Mouse (Mus musculus): ENCODE results near the gene Ssh2. TPM values are rescaled to one million over a fixed set of nuclear protein-coding genes. Genes with fewer than 3 reads are reported as not detected.
A peak's percentile ranks its signal among the peaks of the same experiment; 100 is the strongest.

Gene Ssh2
- polyA plus RNA-seq, 1 experiment from 2014 or later = 17.6 TPM

GRCm38 (mm10) chr11:77461856-77462255 lies 245.8 kb downstream of the Ssh2 start:
- Histone ChIP-seq H3K9me3 (ENCODE audit: control insufficient read depth, low read length) (no peaks in the 10 kb centered on the region), H3K36me3 (ENCODE audit: control insufficient read depth, insufficient read depth, low read length) (no peaks in the 10 kb centered on the region), H3K9ac (ENCODE audit: low read length) (peak overlapping the region; percentile 41), H3K4me3 (ENCODE audit: low read depth, low read length) (peak overlapping the region; percentile 49), H3K4me1 (replicated peaks; ENCODE audit: control insufficient read depth, insufficient read depth, low read length) (peaks cover 4% of the 10 kb centered on the region; the same call in 1 of the 2 replicates), H3K27me3 (ENCODE audit: control insufficient read depth, insufficient read depth, low read length) (peaks cover 35% of the 10 kb centered on the region), H3K4me2 (ENCODE audit: low read depth, low read length, severe bottlenecking) (peak overlapping the region; percentile 99), H3K27ac (ENCODE audit: low read depth, low read length) (no peak overlapping the region)
- ATAC-seq (replicated peaks; ENCODE audit: low FRiP score) (no peak), DNase-seq (ENCODE audit: low spot score) (no peak)
- WGBS = 6% methylated on average over 6 of the region's 6 CpGs

GRCm38 (mm10) chr11:77462283-77463100 lies 246.4 kb downstream of the Ssh2 start, which contains the start of gene Coro6:
Gene Coro6, plus strand, starts transcription at chr11:77462411.
- ATAC-seq (replicated peaks; ENCODE audit: low FRiP score) = peak; percentile 69
- WGBS = under 1% methylated on average over 70 of the region's 73 CpGs

GRCm38 (mm10) chr11:77463101-77463445 lies 247.0 kb downstream of the Ssh2 start:
- 47% methylated on average over 8 of the region's 8 CpGs for WGBS
- H3K27ac ChIP-seq (ENCODE audit: low read depth, low read length) = no peak overlapping the region
- H3K27me3 ChIP-seq (ENCODE audit: control insufficient read depth, insufficient read depth, low read length) = peaks cover 44% of the 10 kb centered on the region
- peaks cover 4% of the 10 kb centered on the region; the same call in 1 of the 2 replicates for H3K4me1 ChIP-seq (replicated peaks; ENCODE audit: control insufficient read depth, insufficient read depth, low read length)
- no peak for DNase-seq (ENCODE audit: low spot score)
- peak overlapping the region; percentile 99; the same call in 1 of the 2 replicates for H3K4me2 ChIP-seq (ENCODE audit: low read depth, low read length, severe bottlenecking)
- no peaks in the 10 kb centered on the region for H3K36me3 ChIP-seq (ENCODE audit: control insufficient read depth, insufficient read depth, low read length)
- no peaks in the 10 kb centered on the region for H3K9me3 ChIP-seq (ENCODE audit: control insufficient read depth, low read length)
- H3K9ac ChIP-seq (ENCODE audit: low read length) = peak overlapping the region; percentile 41
- no peak for ATAC-seq (replicated peaks; ENCODE audit: low FRiP score)
- H3K4me3 ChIP-seq (ENCODE audit: low read depth, low read length) = peak overlapping the region; percentile 49; the same call in 1 of the 2 replicates

More at GRCm38 (mm10) chr11:77462283-77463100, 246.4 kb downstream of the Ssh2 start, which contains the start of gene Coro6:
- H3K27ac ChIP-seq (ENCODE audit: low read depth, low read length) = no peak within 1 kb of the TSS
- H3K4me3 ChIP-seq (ENCODE audit: low read depth, low read length) = peak within 1 kb of the TSS; percentile 49
- H3K4me2 ChIP-seq (ENCODE audit: low read depth, low read length, severe bottlenecking) = peak within 1 kb of the TSS; percentile 99
- peak within 1 kb of the TSS; percentile 41 for H3K9ac ChIP-seq (ENCODE audit: low read length)
- H3K9me3 ChIP-seq (ENCODE audit: control insufficient read depth, low read length) = no peaks in the 10 kb centered on the region
- no peaks in the 10 kb centered on the region for H3K36me3 ChIP-seq (ENCODE audit: control insufficient read depth, insufficient read depth, low read length)
- peak; percentile 83 for DNase-seq (ENCODE audit: low spot score)
- peaks cover 4% of the 10 kb centered on the region; the same call in 1 of the 2 replicates for H3K4me1 ChIP-seq (replicated peaks; ENCODE audit: control insufficient read depth, insufficient read depth, low read length)
- peaks cover 40% of the 10 kb centered on the region for H3K27me3 ChIP-seq (ENCODE audit: control insufficient read depth, insufficient read depth, low read length)

- Histone ChIP-seq H3K4me2 (ENCODE audit: low read depth, low read length, severe bottlenecking) (no peak overlapping the region), H3K4me1 (replicated peaks; ENCODE audit: control insufficient read depth, insufficient read depth, low read length) (peaks cover 4% of the 10 kb centered on the region; the same call in 1 of the 2 replicates), H3K9ac (ENCODE audit: low read length) (no peak overlapping the region), H3K36me3 (ENCODE audit: control insufficient read depth, insufficient read depth, low read length) (no peaks in the 10 kb centered on the region), H3K9me3 (ENCODE audit: control insufficient read depth, low read length) (no peaks in the 10 kb centered on the region), H3K27ac (ENCODE audit: low read depth, low read length) (no peak overlapping the region), H3K4me3 (ENCODE audit: low read depth, low read length) (no peak overlapping the region), H3K27me3 (ENCODE audit: control insufficient read depth, insufficient read depth, low read length) (peaks cover 45% of the 10 kb centered on the region)
- no peak for ATAC-seq (replicated peaks; ENCODE audit: low FRiP score)
- WGBS = 72% methylated on average over 10 of the region's 10 CpGs
- no peak for DNase-seq (ENCODE audit: low spot score)
Measured at GRCm38 (mm10) chr11:77463786-77464185, 247.7 kb downstream of the Ssh2 start.

GRCm38 (mm10) chr11:77464684-77465083 lies 248.6 kb downstream of the Ssh2 start:
- ATAC-seq (replicated peaks; ENCODE audit: low FRiP score) (no peak), DNase-seq (ENCODE audit: low spot score) (no peak)
- no peak overlapping the region for H3K4me2 ChIP-seq (ENCODE audit: low read depth, low read length, severe bottlenecking)
- no peaks in the 10 kb centered on the region for H3K9me3 ChIP-seq (ENCODE audit: control insufficient read depth, low read length)
- H3K4me1 ChIP-seq (replicated peaks; ENCODE audit: control insufficient read depth, insufficient read depth, low read length) = peaks cover 4% of the 10 kb centered on the region; the same call in 1 of the 2 replicates
- 69% methylated on average over 4 of the region's 4 CpGs for whole genome bisulfite sequencing
- H3K9ac ChIP-seq (ENCODE audit: low read length) = no peak overlapping the region
- H3K4me3 ChIP-seq (ENCODE audit: low read depth, low read length) = no peak overlapping the region
- no peaks in the 10 kb centered on the region for H3K36me3 ChIP-seq (ENCODE audit: control insufficient read depth, insufficient read depth, low read length)
- H3K27ac ChIP-seq (ENCODE audit: low read depth, low read length) = no peak overlapping the region
- H3K27me3 ChIP-seq (ENCODE audit: control insufficient read depth, insufficient read depth, low read length) = peaks cover 45% of the 10 kb centered on the region

GRCm38 (mm10) chr11:77465111-77465510 lies 249.0 kb downstream of the Ssh2 start:
- H3K4me1 ChIP-seq (replicated peaks; ENCODE audit: control insufficient read depth, insufficient read depth, low read length) = peaks cover 4% of the 10 kb centered on the region; the same call in 1 of the 2 replicates
- ATAC-seq (replicated peaks; ENCODE audit: low FRiP score) = no peak
- H3K4me3 ChIP-seq (ENCODE audit: low read depth, low read length) = no peak overlapping the region
- H3K27me3 ChIP-seq (ENCODE audit: control insufficient read depth, insufficient read depth, low read length) = peaks cover 45% of the 10 kb centered on the region
- H3K9ac ChIP-seq (ENCODE audit: low read length) = no peak overlapping the region
- H3K9me3 ChIP-seq (ENCODE audit: control insufficient read depth, low read length) = no peaks in the 10 kb centered on the region
- no peak for DNase-seq (ENCODE audit: low spot score)
- H3K4me2 ChIP-seq (ENCODE audit: low read depth, low read length, severe bottlenecking) = no peak overlapping the region
- WGBS = 40% methylated on average over 3 of the region's 3 CpGs
- no peaks in the 10 kb centered on the region for H3K36me3 ChIP-seq (ENCODE audit: control insufficient read depth, insufficient read depth, low read length)
- no peak overlapping the region for H3K27ac ChIP-seq (ENCODE audit: low read depth, low read length)

- H3K9ac ChIP-seq (ENCODE audit: low read length) = no peak overlapping the region
- peaks cover 5% of the 10 kb centered on the region; the same call in 1 of the 2 replicates for H3K36me3 ChIP-seq (ENCODE audit: control insufficient read depth, insufficient read depth, low read length)
- DNase-seq (ENCODE audit: low spot score) (no peak), ATAC-seq (replicated peaks; ENCODE audit: low FRiP score) (no peak)
- H3K9me3 ChIP-seq (ENCODE audit: control insufficient read depth, low read length) = no peaks in the 10 kb centered on the region
- no peak overlapping the region for H3K4me2 ChIP-seq (ENCODE audit: low read depth, low read length, severe bottlenecking)
- no peak overlapping the region for H3K27ac ChIP-seq (ENCODE audit: low read depth, low read length)
- H3K27me3 ChIP-seq (ENCODE audit: control insufficient read depth, insufficient read depth, low read length) = peaks cover 40% of the 10 kb centered on the region
- H3K4me3 ChIP-seq (ENCODE audit: low read depth, low read length) = no peak overlapping the region
- H3K4me1 ChIP-seq (replicated peaks; ENCODE audit: control insufficient read depth, insufficient read depth, low read length) = peaks cover 4% of the 10 kb centered on the region; the same call in 1 of the 2 replicates
- 35% methylated on average over 9 of the region's 9 CpGs for WGBS
Measured at GRCm38 (mm10) chr11:77466544-77466943, 250.5 kb downstream of the Ssh2 start.

GRCm38 (mm10) chr11:77467157-77467556 lies 251.1 kb downstream of the Ssh2 start:
- H3K36me3 ChIP-seq (ENCODE audit: control insufficient read depth, insufficient read depth, low read length) = peaks cover 5% of the 10 kb centered on the region; the same call in 1 of the 2 replicates
- 1% methylated on average over 25 of the region's 25 CpGs for WGBS
- H3K4me2 ChIP-seq (ENCODE audit: low read depth, low read length, severe bottlenecking) = no peak overlapping the region
- H3K4me1 ChIP-seq (replicated peaks; ENCODE audit: control insufficient read depth, insufficient read depth, low read length) = peaks cover 4% of the 10 kb centered on the region; the same call in 1 of the 2 replicates
- ATAC-seq (replicated peaks; ENCODE audit: low FRiP score) (0 out of 2 replicates have a peak, but pooled peaks have one; percentile 42), DNase-seq (ENCODE audit: low spot score) (peak; percentile 80)
- H3K27ac ChIP-seq (ENCODE audit: low read depth, low read length) = no peak overlapping the region
- no peaks in the 10 kb centered on the region for H3K9me3 ChIP-seq (ENCODE audit: control insufficient read depth, low read length)
- no peak overlapping the region for H3K9ac ChIP-seq (ENCODE audit: low read length)
- H3K27me3 ChIP-seq (ENCODE audit: control insufficient read depth, insufficient read depth, low read length) = peaks cover 35% of the 10 kb centered on the region
- no peak overlapping the region for H3K4me3 ChIP-seq (ENCODE audit: low read depth, low read length)

Measured in forebrain, embryonic 11.5 days (tissue).